Mouse (Mus musculus) retina, postnatal 1 day (tissue): ENCODE data around the gene Gmeb2.

ENCODE experiments used
- DNase-seq: peaks from one replicate; pipeline ENCODE4 v3.0.0-alpha.2; 2012

The Gmeb2 gene

GRCm38 (mm10) chr2:181287958-181288350 is at the start of gene Gmeb2:
Gene Gmeb2, minus strand, starts transcription at chr2:181288035.
- peak; percentile 98 for DNase-seq

DNA sequence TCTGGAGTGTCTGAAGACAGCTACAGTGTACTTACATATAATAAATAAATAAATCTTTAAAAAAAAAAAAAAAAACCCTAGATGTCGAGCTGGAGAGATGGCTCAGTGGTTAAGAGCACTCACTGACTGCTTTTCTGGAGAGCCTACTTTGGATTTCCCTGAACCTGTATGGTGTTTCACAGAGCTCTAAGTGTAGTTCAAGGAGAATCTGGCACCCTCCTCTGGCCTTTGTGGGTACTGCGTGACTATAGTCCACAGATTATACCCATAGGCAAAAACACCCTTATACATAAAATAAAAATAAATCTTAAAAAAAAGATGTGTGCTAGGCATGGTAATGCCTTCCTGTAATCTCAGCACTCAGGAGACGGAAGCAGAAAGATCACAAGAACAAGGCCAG is 46.2 kb upstream of the Gmeb2 start:
- peak; percentile 69 for DNase-seq

DNA sequence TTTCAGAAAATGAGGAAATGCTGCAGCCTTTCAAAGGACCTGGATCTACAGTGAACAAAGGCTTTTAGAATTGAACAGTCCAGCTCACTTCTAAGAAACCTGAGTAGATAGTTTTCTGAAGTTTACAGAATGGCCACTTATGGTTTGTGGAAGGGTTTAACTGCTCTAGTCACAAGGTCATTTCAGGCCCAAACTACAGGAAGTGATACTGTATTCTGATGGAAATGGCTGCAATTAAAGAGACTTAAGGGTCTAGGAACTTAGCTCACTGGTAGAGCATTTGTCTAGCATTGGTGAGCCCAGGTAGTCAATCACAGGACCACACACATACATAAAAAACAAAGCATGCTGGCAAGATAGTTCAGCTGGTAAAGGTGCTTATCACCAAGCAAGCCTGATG is 44.7 kb upstream of the Gmeb2 start:
- DNase-seq = no peak

DNA sequence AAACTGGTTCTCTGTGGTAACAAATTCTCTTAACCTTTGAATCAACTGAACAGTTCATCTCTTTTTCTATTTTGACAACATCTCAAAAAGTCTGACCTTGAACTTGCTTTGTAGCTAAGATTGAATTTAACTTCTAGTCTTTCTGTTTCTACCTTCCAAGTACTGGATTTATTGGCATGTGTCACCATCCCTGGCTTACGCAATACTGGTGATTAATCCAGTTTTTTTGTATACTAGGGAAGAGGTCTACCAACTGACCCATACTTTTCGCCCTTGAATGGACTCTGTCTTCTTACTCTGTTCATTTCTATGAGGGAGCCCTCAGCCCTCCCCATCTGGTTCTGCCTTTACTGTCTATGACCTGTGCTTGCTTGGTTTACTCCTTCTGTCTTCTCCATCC is 38.3 kb upstream of the Gmeb2 start:
- DNase-seq = no peak

GRCm38 (mm10) chr2:181322136-181322535 is 34.3 kb upstream of the Gmeb2 start:
- no peak for DNase-seq

- no peak for DNase-seq
Measured at GRCm38 (mm10) chr2:181320103-181320499, 32.3 kb upstream of the Gmeb2 start.

DNA sequence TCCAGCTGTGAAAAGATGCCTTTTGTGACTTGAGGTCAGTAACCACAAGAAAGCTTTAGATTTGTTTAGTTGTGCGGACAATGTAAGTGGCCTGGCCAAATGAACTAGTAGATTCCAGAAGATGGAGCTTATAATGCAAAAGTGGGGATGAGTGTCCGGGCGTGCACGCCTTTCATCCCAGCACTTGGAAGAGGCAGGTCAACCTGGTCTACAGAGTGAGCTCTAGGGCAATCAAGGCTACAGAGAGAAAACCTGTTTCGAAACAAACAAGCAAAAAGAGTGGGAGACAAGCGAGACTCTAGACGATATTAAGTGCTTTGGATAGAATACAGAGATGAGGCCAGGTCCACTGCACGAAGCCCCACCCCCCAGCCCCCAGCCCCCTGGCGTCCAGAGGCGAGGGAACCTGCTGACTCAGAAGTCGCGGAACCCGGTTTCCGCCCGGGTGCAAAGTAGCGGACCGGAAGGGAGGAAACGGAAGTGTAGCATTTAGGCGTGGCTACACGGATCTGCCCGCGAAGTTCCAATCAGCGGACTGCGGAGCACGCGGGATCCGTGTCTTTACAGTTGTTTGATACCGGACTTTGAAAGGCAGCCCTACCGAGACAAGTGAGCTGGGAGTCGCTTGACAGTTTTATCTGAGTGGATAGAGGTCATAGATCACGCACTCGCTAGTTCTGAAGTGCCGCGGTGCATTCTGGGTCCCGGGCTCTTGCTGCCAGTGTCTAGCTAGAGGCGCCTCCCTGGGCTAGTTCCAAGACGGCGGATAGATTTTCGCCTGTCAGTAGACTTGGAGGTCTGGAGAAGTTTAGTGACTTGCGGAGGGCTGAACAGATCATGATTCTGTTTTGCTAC is 31.6 kb upstream of the Gmeb2 start, which contains the start of gene Rtel1:
Gene Rtel1 (plus strand): TSS at position 492 of the 855 bp plus-strand sequence.
- peak; percentile 94 for DNase-seq

DNA sequence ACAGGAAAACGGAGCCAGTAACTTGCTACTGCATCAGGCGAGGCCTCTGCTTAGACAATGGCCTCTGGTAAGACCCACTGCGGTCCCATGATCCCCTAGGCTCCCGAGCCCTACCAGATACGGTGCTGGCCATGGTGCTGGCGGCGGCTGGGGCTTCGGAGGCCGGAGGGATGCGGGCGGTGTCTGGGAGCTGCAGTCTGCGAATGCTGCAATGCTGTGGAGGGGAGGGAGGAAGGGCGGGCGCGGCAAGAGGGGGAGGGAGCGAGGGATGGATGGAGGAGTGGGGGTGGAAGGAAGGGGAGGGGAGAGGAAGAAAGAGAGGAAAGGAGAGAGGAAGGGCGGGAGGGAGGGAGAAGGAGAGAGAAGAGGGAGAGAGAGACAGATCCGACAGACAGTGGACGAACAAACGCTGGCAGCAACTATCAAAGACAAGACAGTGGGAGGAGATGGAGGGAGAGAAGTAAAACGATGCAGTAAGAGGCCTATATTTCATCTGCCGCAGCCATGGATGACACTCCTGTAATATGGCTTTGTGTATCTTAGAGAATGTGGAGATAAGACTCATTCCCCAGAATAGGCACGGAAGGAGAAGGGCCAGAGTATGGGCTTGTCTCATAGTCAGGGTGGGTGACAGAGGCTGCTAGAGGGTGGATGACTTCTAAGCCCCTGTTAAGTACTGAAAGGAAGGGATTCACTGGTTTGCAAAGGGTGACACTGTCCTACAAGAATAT is 26.4 kb upstream of the Gmeb2 start, which contains the start of gene Stmn3:
Gene Stmn3 (minus strand): TSS at position 421 of the 731 bp plus-strand sequence.
- peak; percentile 79 for DNase-seq

- peak; percentile 48 for DNase-seq
Measured at GRCm38 (mm10) chr2:181313344-181314079, 25.7 kb upstream of the Gmeb2 start.

DNA sequence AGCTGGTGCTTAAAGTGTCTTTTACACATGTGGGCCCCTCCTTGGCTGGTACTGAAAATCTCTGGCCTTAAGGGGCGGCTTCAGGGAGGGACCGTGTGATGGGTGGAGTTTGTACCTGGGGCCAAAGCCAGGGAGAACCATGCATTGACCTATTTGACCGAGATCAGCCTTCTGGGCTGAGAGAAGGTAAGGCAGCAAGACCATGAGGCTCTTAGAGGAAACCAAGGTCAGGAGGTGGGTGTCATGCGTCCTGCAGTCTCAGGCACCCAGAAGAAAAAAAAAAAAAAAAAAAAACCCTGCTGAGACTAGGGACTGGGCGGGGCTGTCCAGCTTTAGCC is 25.1 kb upstream of the Gmeb2 start:
- DNase-seq = no peak

GRCm38 (mm10) chr2:181312435-181312834 is 24.6 kb upstream of the Gmeb2 start:
- no peak for DNase-seq

DNA sequence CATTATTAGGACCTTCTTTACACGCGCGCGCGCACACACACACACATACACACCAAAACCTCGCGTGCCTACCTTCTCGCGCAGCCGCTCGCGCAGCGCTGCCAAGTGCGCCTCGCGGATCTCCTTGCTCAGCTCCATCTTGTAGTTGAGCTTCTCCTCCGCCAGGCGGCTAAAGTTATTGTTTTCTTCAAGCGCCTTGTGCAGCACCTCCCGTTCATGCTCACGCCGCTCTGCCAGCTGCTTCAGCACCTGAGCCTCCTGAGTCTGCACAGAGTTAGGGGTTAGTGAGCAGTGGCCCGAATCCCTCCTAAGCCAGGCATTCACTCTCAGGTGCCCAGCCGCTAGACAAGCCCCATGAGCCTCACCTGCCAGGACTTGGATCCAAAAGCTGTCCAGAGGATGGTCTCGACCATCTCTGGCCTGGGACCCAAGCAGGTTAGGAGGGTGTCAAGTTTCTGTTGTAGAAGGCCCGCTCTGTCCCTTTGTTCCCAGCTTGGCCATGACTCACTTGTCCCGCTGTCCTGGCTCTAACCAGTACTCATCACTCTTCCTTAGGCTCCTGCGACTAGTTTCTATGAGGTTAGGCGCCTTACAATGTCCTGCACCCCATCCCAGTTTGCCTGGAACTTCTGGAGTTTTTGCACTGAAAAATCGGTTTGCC is 19.4 kb upstream of the Gmeb2 start:
- DNase-seq = peak; percentile 79

DNA sequence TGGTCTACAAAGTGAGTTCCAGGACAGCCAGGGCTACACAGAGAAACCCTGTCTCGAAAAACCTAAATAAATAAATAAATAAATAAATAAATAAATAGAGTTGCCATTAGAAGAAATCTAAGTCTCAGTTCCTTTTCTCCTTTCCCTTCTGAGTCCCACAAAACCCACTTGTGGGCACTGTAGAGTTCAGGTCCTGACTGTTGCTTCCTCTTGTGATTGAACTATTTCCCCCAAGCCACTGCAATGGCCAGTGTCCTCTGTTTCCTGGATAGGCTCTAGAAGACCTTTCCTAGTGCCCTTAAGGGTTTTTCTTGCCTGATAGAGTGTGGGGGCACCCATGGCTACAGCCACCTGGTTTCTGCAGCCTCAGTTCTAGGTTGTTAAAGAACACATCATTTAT is 17.1 kb upstream of the Gmeb2 start:
- DNase-seq = no peak

DNA sequence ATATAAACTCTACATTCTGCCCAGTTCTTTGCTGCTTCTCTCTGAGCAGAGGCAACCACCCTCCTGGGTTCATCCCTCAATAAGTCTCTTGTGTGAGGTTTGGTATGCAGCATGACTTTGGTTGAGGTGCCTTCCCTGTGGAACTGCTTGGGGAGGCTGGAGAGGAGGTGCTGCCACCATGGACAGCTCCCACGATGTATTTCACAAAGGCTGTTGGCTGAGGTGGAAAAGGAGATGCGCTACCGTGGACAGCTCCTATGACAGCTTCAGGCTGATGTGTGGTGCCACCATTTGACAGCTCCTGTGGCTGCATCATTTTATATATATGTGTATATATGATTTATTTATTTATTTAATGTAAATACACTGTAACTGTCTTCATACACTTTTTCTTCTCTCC is 14.2 kb upstream of the Gmeb2 start:
- peak; percentile 9 for DNase-seq

DNA sequence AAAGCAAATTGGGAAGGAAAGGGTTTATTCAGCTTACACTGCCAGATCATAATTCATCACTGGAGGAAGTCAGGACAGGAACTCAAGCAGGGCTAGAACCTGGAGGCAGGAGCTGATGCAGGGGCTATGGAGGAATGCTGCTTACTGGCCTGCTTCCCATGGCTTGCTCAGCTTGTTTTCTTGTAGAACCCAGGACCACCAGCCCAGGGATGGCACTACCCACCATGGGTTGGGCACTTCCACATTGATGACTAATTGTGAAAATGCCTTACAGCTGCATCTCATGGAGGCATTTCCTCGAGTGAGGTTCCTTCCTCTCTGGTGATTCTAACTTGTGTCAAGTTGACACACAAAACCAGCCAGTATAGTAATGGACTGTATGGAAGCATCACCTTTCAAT is 3.1 kb upstream of the Gmeb2 start:
- no peak for DNase-seq

- DNase-seq = no peak
Measured at GRCm38 (mm10) chr2:181288691-181289090, 856 bp upstream of the Gmeb2 start.

GRCm38 (mm10) chr2:181287338-181287957 is 387 bp downstream of the Gmeb2 start:
- DNase-seq = peak; percentile 91

DNA sequence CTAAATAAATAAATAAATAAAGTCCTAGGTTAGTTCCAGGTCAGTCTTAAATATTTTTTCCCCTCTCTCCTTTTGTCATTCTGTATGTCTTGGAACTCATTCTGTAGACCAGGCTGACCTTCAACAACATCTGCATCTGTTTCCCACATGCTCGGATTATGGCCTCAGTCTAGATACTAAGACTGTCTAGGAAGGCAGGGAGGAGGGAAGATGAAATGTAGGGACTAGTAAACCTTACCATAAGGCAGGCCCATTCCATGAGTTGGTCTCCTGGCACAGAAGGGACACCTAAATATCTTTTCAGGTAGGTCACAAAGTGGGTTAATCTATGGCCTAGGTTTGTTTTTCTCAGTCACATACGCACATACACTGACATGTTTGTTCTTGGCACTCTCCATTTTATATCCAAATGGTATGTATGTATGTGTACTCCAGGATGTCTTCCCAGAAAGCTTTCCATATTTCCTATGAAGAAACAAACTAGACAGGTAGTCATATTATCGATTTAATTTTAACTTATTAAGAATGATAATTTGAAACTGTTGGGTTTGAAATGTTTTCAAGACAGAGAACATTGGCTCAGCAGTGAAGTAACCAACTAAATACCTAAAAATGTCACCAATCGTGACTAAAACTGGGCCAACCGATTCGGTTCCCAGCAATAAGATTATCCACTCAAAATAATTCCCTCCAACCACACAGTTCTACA is 1.1 kb downstream of the Gmeb2 start:
- peak; percentile 1 for DNase-seq

GRCm38 (mm10) chr2:181279968-181280367 is 7.9 kb downstream of the Gmeb2 start:
- no peak for DNase-seq

DNA sequence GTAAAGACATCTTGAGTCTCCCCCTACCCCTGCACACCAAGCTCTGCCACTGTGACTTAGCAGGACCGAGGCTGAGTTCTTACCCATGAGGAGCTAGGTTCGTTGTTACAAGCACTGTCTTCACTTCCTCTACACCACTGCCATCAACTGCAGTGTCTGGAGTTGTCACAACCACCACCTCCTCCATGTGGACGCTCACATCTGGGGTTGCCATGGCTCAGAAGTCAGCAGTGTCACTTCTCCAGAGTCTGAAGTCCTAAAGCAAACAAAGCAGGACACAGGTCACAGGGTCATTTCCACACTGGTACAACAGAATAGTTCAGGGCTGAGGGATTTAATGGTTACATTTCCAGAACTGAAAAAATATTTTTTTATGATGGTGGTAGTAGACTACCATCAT is 10.0 kb downstream of the Gmeb2 start:
- DNase-seq = no peak

GRCm38 (mm10) chr2:181276766-181277165 is 11.1 kb downstream of the Gmeb2 start:
- no peak for DNase-seq

DNA sequence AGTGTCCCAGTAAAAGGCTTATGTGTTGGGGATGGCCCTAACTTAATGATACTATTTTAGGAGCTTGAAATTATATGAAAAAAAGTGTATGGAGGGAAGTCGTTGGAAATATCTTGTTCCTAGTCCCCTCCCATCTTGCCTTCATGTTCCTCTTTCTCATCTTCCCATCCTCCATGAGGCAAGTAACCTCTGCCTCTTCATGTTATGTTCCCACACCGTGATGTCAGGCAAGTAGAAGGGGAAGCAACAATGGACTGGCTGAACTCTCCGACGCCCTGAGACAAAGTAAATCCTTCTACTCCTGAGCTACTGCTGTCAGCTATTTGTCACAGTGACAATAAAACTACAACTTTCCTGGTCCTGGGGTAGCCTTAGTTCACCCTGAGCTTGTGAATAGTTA is 13.2 kb downstream of the Gmeb2 start:
- DNase-seq = no peak
